In the genomic region with DNA sequence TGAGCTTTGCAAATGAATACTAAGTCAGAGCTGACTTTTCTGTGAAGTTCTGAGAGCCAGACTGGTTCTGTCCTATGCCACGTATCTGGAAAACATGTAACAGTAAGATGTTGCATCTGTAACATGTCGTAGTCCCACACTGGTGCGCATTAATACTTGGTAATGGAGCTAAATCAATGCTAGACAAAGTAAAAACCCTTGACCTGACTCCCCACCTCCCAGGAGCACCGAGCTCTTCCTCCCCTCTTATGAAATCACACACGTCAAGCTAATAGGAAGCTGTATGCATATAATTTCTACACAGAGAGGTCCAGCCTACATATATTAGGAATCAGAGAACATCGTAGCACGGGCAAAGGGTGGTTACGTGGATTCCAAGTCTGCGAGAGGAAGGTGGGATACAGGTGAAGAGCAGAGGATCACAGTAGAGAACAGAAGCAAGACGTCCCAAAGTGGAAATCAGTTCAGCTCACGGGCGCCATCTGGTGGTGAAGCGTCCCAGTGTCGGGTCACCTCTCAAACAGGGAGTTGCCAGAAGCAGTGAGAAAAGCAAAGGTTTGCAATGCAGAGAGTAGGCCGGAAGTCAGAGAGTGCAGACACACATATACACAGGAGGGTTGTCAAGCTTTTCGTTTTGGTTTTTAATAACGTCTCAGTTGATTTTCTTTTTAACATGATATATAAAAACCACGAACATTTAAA, we compare ENCODE assay signal across 7 mouse cellular contexts.
DNase-seq lines count a peak whose midpoint lies in the region; ATAC-seq and TF ChIP-seq lines count a peak whose summit lies in the region.

No protein-coding gene starts in this region.

- H3K4me2 ChIP-seq in intestine, postnatal 0 days (replicated peaks; ENCODE audit: low read depth), result no peak overlapping the region
- H3K4me2 ChIP-seq in midbrain, embryonic 15.5 days, result no peak overlapping the region

- no peak overlapping the region for H3K9ac ChIP-seq in intestine, postnatal 0 days (ENCODE audit: low read depth, low read length)
- no peak overlapping the region for H3K9ac ChIP-seq in midbrain, embryonic 15.5 days

- peak; percentile 96 for TF ChIP-seq CTCF in intestine, postnatal 0 days (IDR thresholded peaks at IDR 0.05; ENCODE audit: low read depth)

- H3K36me3 ChIP-seq in intestine, postnatal 0 days (ENCODE audit: control insufficient read depth, insufficient read depth), result no peaks in the 10 kb centered on the region
- no peaks in the 10 kb centered on the region for H3K36me3 ChIP-seq in midbrain, embryonic 15.5 days (replicated peaks)

- 33% methylated on average over 18 of the region's 18 CpGs for WGBS in intestine, postnatal 0 days
- WGBS in midbrain, embryonic 15.5 days, result 32% methylated on average over 18 of the region's 18 CpGs

- DNase-seq in adrenal gland, adult 18-20 months (ENCODE audit: low spot score in 2 of 2), result peak; percentile 91 to 95
- DNase-seq in gastrocnemius, postnatal 10 days, result peak; percentile 95
- peak; percentile 88 to 91 for DNase-seq in left cerebral cortex, postnatal 25 days (ENCODE audit: low spot score in 2 of 2)
- DNase-seq in spleen, adult 12 weeks (ENCODE audit: low spot score), result peak; percentile 79

- no peaks in the 10 kb centered on the region for H3K9me3 ChIP-seq in intestine, postnatal 0 days (ENCODE audit: control insufficient read depth)
- H3K9me3 ChIP-seq in midbrain, embryonic 15.5 days, result no peaks in the 10 kb centered on the region

- H3K27me3 ChIP-seq in intestine, postnatal 0 days (replicated peaks; ENCODE audit: control insufficient read depth, insufficient read depth, low read length), result no peaks in the 10 kb centered on the region
- H3K27me3 ChIP-seq in midbrain, embryonic 15.5 days (replicated peaks), result no peaks in the 10 kb centered on the region

- peak; percentile 75 for ATAC-seq in common myeloid progenitor, adult 5-6 weeks (replicated peaks; ENCODE audit: low read depth, poor library complexity, severe bottlenecking)
- peak; percentile 71 for ATAC-seq in intestine, postnatal 0 days
- ATAC-seq in midbrain, embryonic 15.5 days (replicated peaks), result peak; percentile 82

- no peak overlapping the region for H3K27ac ChIP-seq in intestine, postnatal 0 days (ENCODE audit: low read depth, low read length)
- no peak overlapping the region for H3K27ac ChIP-seq in midbrain, embryonic 15.5 days

- no peaks in the 10 kb centered on the region; the same call in 1 of the 2 replicates for H3K4me1 ChIP-seq in intestine, postnatal 0 days (replicated peaks; ENCODE audit: control insufficient read depth, insufficient read depth, low read length)
- H3K4me1 ChIP-seq in midbrain, embryonic 15.5 days, result peaks cover 3% of the 10 kb centered on the region; the same call in 1 of the 2 replicates

- intact Hi-C loops in left cerebral cortex, postnatal 25 days (cut with DNase I), result loop anchor here (1.0 to 5.0 kb wide), 3 partner anchors 376 to 703 kb away; no protein-coding TSS in a partner anchor

- H3K4me3 ChIP-seq in intestine, postnatal 0 days (ENCODE audit: low read depth, low read length), result no peak overlapping the region
- no peak overlapping the region for H3K4me3 ChIP-seq in midbrain, embryonic 15.5 days
